Mouse (Mus musculus) hindbrain, embryonic 14.5 days (tissue): ENCODE results near the gene Ccdc114. TPM values are rescaled to one million over a fixed set of nuclear protein-coding genes. Genes with fewer than 3 reads are reported as not detected.

ENCODE experiments used
- ATAC-seq: fragments of 200-750 bp; cut with Nextera tagmentation; 2 replicates; pipeline ENCODE4 v1.8.0; 2017; ENCODE audit warnings: moderate number of reproducible peaks, mild to moderate bottlenecking, moderate TSS enrichment, moderate library complexity; ENCODE audit not compliant: low FRiP score
- DNase-seq: peaks from one replicate; pipeline ENCODE4 v3.0.0-alpha.2; 2015; ENCODE audit warnings: low spot score
- H3K27ac ChIP-seq: fragments of 300-500 bp; sonication (generic); 2 replicates; pipeline ENCODE4 v1.5.1; 2014; ENCODE audit warnings: mild to moderate bottlenecking, moderate library complexity
- H3K27me3 ChIP-seq: fragments of 300-500 bp; sonication (generic); 2 replicates; pipeline ENCODE4 v1.6.1; 2014; ENCODE audit warnings: mild to moderate bottlenecking, low read length, mixed read lengths; ENCODE audit not compliant: control insufficient read depth, insufficient read depth
- H3K36me3 ChIP-seq: fragments of 300-500 bp; sonication (generic); replicated peaks from 2 replicates; pipeline ENCODE4 v1.6.1; 2014; ENCODE audit not compliant: control insufficient read depth, insufficient read depth
- H3K4me1 ChIP-seq: fragments of 300-500 bp; sonication (generic); replicated peaks from 2 replicates; pipeline ENCODE4 v1.6.1; 2014; ENCODE audit warnings: antibody characterized with exemption, low read length, mixed read lengths; ENCODE audit not compliant: control insufficient read depth, insufficient read depth
- H3K4me2 ChIP-seq: fragments of 300-500 bp; sonication (generic); replicated peaks from 2 replicates; pipeline ENCODE4 v1.6.1; 2014; ENCODE audit warnings: mild to moderate bottlenecking, moderate library complexity
- H3K4me3 ChIP-seq: fragments of 300-500 bp; sonication (generic); replicated peaks from 2 replicates; pipeline ENCODE4 v1.5.1; 2014; ENCODE audit warnings: mild to moderate bottlenecking, low read length
- H3K9ac ChIP-seq: fragments of 300-500 bp; sonication (generic); 2 replicates; pipeline ENCODE4 v1.6.1; 2014
- H3K9me3 ChIP-seq: fragments of 300-500 bp; sonication (generic); 2 replicates; pipeline ENCODE4 v1.6.1; 2016; ENCODE audit warnings: low read length; ENCODE audit not compliant: control insufficient read depth
- WGBS: fragments of 180-500 bp; shearing (Covaris S2); extraction: QIAGEN DNeasy Blood & Tissue Kit; methylation state at CpG from one replicate; pipeline ENCODE4 v1.1.7; 2014; 5-methylcytosine and 5-hydroxymethylcytosine counted together
- polyA plus RNA-seq: library from polyadenylated mRNA; unstranded; fragments of >200 nt; fragmentation: Nextera tagmentation; extraction: Ambion mirVana; gene quantifications from 2 replicates; pipeline ENCODE4 v1.2.1, GENCODE M21; 2014

The Ccdc114 gene
- polyA plus RNA-seq, 1 experiment from 2014 or later = 6.5 TPM

GRCm38 (mm10) chr7:45992470-45992869, 68.6 kb downstream of the Ccdc114 start:
- ATAC-seq = no peak
- H3K27ac ChIP-seq = no peak overlapping the region
- no peaks in the 10 kb centered on the region for H3K36me3 ChIP-seq
- no peak for DNase-seq
- WGBS = 92% methylated on average over 8 of the region's 8 CpGs
- H3K4me3 ChIP-seq = no peak overlapping the region
- no peaks in the 10 kb centered on the region for H3K9me3 ChIP-seq
- H3K4me1 ChIP-seq = no peaks in the 10 kb centered on the region
- no peak overlapping the region for H3K4me2 ChIP-seq
- H3K9ac ChIP-seq = no peak overlapping the region
- no peaks in the 10 kb centered on the region for H3K27me3 ChIP-seq

Other genes with a start within 250 kb of the Ccdc114 start
- gene Ntn5, start 240.1 kb upstream of the Ccdc114 start, polyA plus RNA-seq = 1.0 and 1.3 TPM in 2 replicates
- 0.22 and 0.40 TPM in 2 replicates for gene Sec1, start 229.7 kb upstream of the Ccdc114 start, polyA plus RNA-seq
- 28.2 and 29.0 TPM in 2 replicates for gene Car11, start 224.2 kb upstream of the Ccdc114 start, polyA plus RNA-seq
- 3.5 and 3.9 TPM in 2 replicates for gene Dbp, start 219.0 kb upstream of the Ccdc114 start, polyA plus RNA-seq
- gene Rpl18, start 208.6 kb upstream of the Ccdc114 start, polyA plus RNA-seq = 578 and 674 TPM in 2 replicates
- 16.7 and 20.0 TPM in 2 replicates for gene Sphk2, start 206.1 kb upstream of the Ccdc114 start, polyA plus RNA-seq
- gene Fam83e, start 202.9 kb upstream of the Ccdc114 start, polyA plus RNA-seq = 0.17 TPM in 1 of 2 replicates, not detected in the other
- not detected in 2 replicates for gene Spaca4, start 198.3 kb upstream of the Ccdc114 start, polyA plus RNA-seq
- gene Lmtk3, start 140.3 kb upstream of the Ccdc114 start, polyA plus RNA-seq = 20.9 and 23.6 TPM in 2 replicates
- gene Sult2b1, start 139.4 kb upstream of the Ccdc114 start, polyA plus RNA-seq = 5.2 and 7.3 TPM in 2 replicates
- gene Cyth2, start 109.5 kb upstream of the Ccdc114 start, polyA plus RNA-seq = 237 and 242 TPM in 2 replicates
- 1.3 TPM in 2 replicates for gene Kcnj14, start 99.3 kb upstream of the Ccdc114 start, polyA plus RNA-seq
- gene Grwd1, start 93.1 kb upstream of the Ccdc114 start, polyA plus RNA-seq = 37.6 and 42.6 TPM in 2 replicates
- 90.3 and 96.6 TPM in 2 replicates for gene Kdelr1, start 51.3 kb upstream of the Ccdc114 start, polyA plus RNA-seq
- 4.3 and 4.4 TPM in 2 replicates for gene Grin2d, start 45.7 kb upstream of the Ccdc114 start, polyA plus RNA-seq
- gene Syngr4, start 27.4 kb upstream of the Ccdc114 start, polyA plus RNA-seq = 0.39 and 0.40 TPM in 2 replicates
- 4.3 and 5.6 TPM in 2 replicates for gene Tmem143, start 27.1 kb upstream of the Ccdc114 start, polyA plus RNA-seq
- gene Emp3, start 2.7 kb upstream of the Ccdc114 start, polyA plus RNA-seq = 34.1 and 38.8 TPM in 2 replicates
- 0.33 and 0.43 TPM in 2 replicates for gene Abcc6, start 106.2 kb downstream of the Ccdc114 start, polyA plus RNA-seq
- gene Nomo1, start 109.6 kb downstream of the Ccdc114 start, polyA plus RNA-seq = 28.2 and 29.3 TPM in 2 replicates
- 1.2 and 1.5 TPM in 2 replicates for gene Kcnj11, start 176.7 kb downstream of the Ccdc114 start, polyA plus RNA-seq